In the genomic region with DNA sequence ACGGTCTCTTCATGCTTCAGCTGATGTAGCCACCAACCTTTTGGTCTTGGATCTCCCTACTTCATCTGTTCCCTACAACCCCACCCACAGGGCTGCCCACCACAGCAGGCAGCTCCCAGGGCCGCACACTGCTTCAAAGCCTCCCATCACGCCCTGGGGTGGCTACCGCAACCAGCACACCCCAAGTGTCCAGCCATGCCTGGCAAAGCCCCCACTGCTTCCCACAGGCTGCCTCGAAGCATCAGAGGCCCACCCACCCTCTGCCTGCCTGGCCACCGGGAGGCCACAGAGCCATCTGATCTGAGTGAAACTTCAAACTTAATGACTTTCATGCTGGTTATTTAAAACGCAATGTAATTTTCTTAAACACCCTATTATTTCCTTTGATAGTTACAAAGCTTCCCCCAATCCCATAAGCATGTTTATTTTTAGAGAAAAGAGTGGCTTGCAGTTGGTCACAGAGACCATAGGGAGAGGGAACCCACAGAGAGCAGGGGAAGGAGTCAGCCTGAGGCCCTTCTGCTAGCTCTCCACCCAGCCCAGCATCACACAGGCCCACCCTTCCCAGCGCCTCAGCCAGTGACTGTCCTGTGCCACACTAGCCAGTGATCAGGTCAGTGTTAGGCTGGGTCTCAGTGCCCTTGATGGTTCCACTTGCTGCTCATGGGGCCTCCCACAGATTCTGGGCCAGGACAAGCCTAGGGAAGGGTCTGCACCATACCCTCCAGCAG, we compare ENCODE assay signal across 19 mouse cellular contexts. TPM values are rescaled to one million over a fixed set of nuclear protein-coding genes. Genes with fewer than 3 reads are reported as not detected.
A peak's percentile ranks its signal among the peaks of the same experiment; 100 is the strongest.
DNase-seq lines count a peak whose midpoint lies in the region; ATAC-seq lines count a peak whose summit lies in the region.
"Had no signal": no experiment of that assay in that cellular context is flagged by ENCODE, and none has a peak within 500 bp of the region (broad histone marks: within the 10 kb centered on the region; RNA-seq: fewer than 3 reads in every experiment).

No protein-coding gene starts in this region.

- no peak overlapping the region for H3K27ac ChIP-seq in kidney, embryonic 16.5 days (ENCODE audit: low read length)
- H3K27ac ChIP-seq in limb, embryonic 12.5 days, result no peak overlapping the region
- H3K27ac ChIP-seq: macrophage; midbrain, embryonic 15.5 days; neural tube, embryonic 12.5 days had no signal

- no peak for ATAC-seq in kidney, embryonic 16.5 days (ENCODE audit: low FRiP score, low TSS enrichment)
- ATAC-seq in limb, embryonic 12.5 days (ENCODE audit: insufficient number of reproducible peaks, insufficient read depth, low FRiP score, low TSS enrichment, low read depth), result 0 out of 2 replicates have a peak, but pooled peaks have one; percentile 28
- ATAC-seq: midbrain, embryonic 15.5 days; Patski had no signal

- H3K36me3 ChIP-seq in kidney, embryonic 16.5 days (ENCODE audit: insufficient read depth, low read length), result no peaks in the 10 kb centered on the region
- H3K36me3 ChIP-seq in limb, embryonic 12.5 days, result no peaks in the 10 kb centered on the region
- H3K36me3 ChIP-seq: midbrain, embryonic 15.5 days; neural tube, embryonic 12.5 days had no signal

- DNase-seq in heart, adult 11 months, result peak; percentile 87
- no peak for DNase-seq in heart, adult 9 months (ENCODE audit: low spot score in 2 of 2)
- DNase-seq in kidney, adult 11 months, result no peak
- DNase-seq in CD4-positive helper T cell, adult 2 months (ENCODE audit: low read depth, low spot score), result peak; percentile 25
- no peak for DNase-seq in left cerebral cortex, adult 18-20 months (ENCODE audit: low spot score in 2 of 2)
- no peak for DNase-seq in ovary, postnatal 14 days (ENCODE audit: low spot score)
- DNase-seq: cerebellum, adult 2 months; kidney, adult 9 months; spleen, adult 18-20 months had no signal

- no peaks in the 10 kb centered on the region for H3K9me3 ChIP-seq in kidney, embryonic 16.5 days (ENCODE audit: low read length)
- H3K9me3 ChIP-seq in limb, embryonic 12.5 days, result no peaks in the 10 kb centered on the region
- H3K9me3 ChIP-seq: midbrain, embryonic 15.5 days; neural tube, embryonic 12.5 days had no signal

- H3K4me1 ChIP-seq in kidney, embryonic 16.5 days (ENCODE audit: insufficient read depth, low read length), result peaks cover 32% of the 10 kb centered on the region
- peaks cover 23% of the 10 kb centered on the region for H3K4me1 ChIP-seq in limb, embryonic 12.5 days (replicated peaks)
- H3K4me1 ChIP-seq: midbrain, embryonic 15.5 days had no signal

- H3K4me3 ChIP-seq in kidney, embryonic 16.5 days (ENCODE audit: low read length), result no peak overlapping the region
- H3K4me3 ChIP-seq in limb, embryonic 12.5 days (replicated peaks), result no peak overlapping the region
- H3K4me3 ChIP-seq: midbrain, embryonic 15.5 days; neural tube, embryonic 12.5 days had no signal

- no peaks in the 10 kb centered on the region for H3K27me3 ChIP-seq in kidney, embryonic 16.5 days (ENCODE audit: insufficient read depth, low read length)
- no peaks in the 10 kb centered on the region for H3K27me3 ChIP-seq in limb, embryonic 12.5 days
- H3K27me3 ChIP-seq: midbrain, embryonic 15.5 days; neural tube, embryonic 12.5 days; Patski had no signal

- 65% methylated on average over 8 of the region's 8 CpGs for WGBS in kidney, embryonic 16.5 days
- 58% methylated on average over 8 of the region's 8 CpGs for WGBS in limb, embryonic 12.5 days

- 0 out of 2 replicates have a peak overlapping the region, but pooled peaks have one; percentile 34 for H3K9ac ChIP-seq in kidney, embryonic 16.5 days (replicated peaks; ENCODE audit: low read length)
- no peak overlapping the region; the same call in 1 of the 2 replicates for H3K9ac ChIP-seq in limb, embryonic 12.5 days (replicated peaks)
- H3K9ac ChIP-seq: midbrain, embryonic 15.5 days; neural tube, embryonic 12.5 days had no signal

- no peak overlapping the region for H3K4me2 ChIP-seq in kidney, embryonic 16.5 days (replicated peaks; ENCODE audit: low read depth, low read length)
- H3K4me2 ChIP-seq in limb, embryonic 12.5 days, result no peak overlapping the region
- H3K4me2 ChIP-seq: liver, embryonic 11.5 days; midbrain, embryonic 15.5 days; neural tube, embryonic 12.5 days had no signal

RNA-seq across cellular contexts. Expression of a gene that starts 10.9 kb away (rescaled TPM):
- 5.6 and 7.1 TPM in 2 replicates for polyA plus RNA-seq in kidney, embryonic 16.5 days (2015; fragmentation: Nextera tagmentation; extraction: Ambion mirVana)
- 12.6 and 13.7 TPM in 2 replicates for polyA plus RNA-seq in limb, embryonic 12.5 days (2016; fragmentation: Nextera tagmentation; extraction: Ambion mirVana)
- total RNA-seq in left cerebral cortex, adult 18-20 months (2021), result 1 to 10 TPM; 4.6 to 6.3 TPM

RNA-seq across cellular contexts. Expression of a gene that starts 40.1 kb away (rescaled TPM):
- 742 and 792 TPM in 2 replicates for polyA plus RNA-seq in kidney, embryonic 16.5 days (2015; fragmentation: Nextera tagmentation; extraction: Ambion mirVana)
- polyA plus RNA-seq in limb, embryonic 12.5 days (2016; fragmentation: Nextera tagmentation; extraction: Ambion mirVana), result 871 and 976 TPM in 2 replicates
- total RNA-seq in left cerebral cortex, adult 18-20 months (2021), result 100 to 1,000 TPM; 477 to 492 TPM

RNA-seq across cellular contexts. Expression of a gene that starts 58.1 kb away (rescaled TPM):
- not detected in 2 replicates for polyA plus RNA-seq in kidney, embryonic 16.5 days (2015; fragmentation: Nextera tagmentation; extraction: Ambion mirVana)
- polyA plus RNA-seq in limb, embryonic 12.5 days (2016; fragmentation: Nextera tagmentation; extraction: Ambion mirVana), result not detected in 2 replicates
- total RNA-seq in left cerebral cortex, adult 18-20 months (2021), result not detected
- total RNA-seq: gastrocnemius, postnatal 4 days; left cerebral cortex, postnatal 10 days had no signal
- polyA plus RNA-seq: cerebellum, adult 2 months; frontal cortex, adult 2 months; liver, embryonic 11.5 days; macrophage; midbrain, embryonic 15.5 days; neural tube, embryonic 12.5 days; Patski had no signal

Comparison
In these comparisons a context has a peak if more than half of its experiments do, and no peak if none do; other contexts are left out.
1. DNase-seq: peak in heart, adult 11 months (single experiment) and CD4-positive helper T cell, adult 2 months (single experiment); none in heart, adult 9 months (0 of 2), kidney, adult 11 months (single experiment), left cerebral cortex, adult 18-20 months (0 of 2) and ovary, postnatal 14 days (single experiment).